Mouse (Mus musculus) MN1 (cell line): ENCODE measurements around the gene Mitf.

Experiments
- DNase-seq: peaks from one replicate; pipeline ENCODE4 v3.0.0-alpha.2; 2016; ENCODE audit warnings: low spot score

Mitf gene

DNA sequence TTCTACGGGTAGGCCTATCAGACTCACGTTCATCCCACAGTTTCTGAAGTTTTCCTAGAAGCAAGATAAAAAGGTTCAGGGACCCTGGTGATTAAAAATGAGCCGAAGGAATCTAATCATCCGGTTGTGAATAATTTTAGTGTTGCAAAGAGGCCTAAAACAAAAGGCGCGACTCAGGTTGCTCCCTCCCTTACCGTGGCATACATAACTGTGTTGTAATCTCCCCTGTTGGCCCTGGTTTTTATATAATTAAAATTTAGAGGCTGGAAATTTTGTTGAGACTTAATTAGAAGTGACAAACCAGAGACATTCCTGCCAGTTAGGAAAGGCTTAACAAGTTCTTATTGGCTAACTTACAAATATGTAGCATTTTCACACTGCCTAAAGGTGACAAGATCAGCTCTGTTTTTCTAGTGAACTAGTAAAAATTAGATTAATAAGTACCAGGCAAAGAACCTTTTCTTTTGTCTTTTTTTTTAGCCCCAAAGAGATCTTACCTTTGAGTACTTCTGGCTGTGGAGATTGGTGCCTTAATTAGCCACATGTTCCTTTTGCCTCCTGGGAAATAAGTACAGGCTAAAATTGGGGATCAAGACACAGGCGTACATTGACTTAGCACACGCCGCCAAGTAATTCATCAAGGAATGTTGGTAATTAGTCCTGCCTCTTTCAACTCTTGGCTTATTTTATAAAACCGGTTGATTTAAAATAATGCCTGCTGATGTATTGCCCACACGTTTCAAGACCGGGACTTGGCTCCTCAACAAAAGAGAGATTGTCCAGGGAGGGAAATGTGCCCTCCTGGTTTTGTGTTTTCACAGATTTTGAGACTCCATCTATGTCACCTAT is 143.4 kb downstream of the Mitf start:
- no peak for DNase-seq

DNA sequence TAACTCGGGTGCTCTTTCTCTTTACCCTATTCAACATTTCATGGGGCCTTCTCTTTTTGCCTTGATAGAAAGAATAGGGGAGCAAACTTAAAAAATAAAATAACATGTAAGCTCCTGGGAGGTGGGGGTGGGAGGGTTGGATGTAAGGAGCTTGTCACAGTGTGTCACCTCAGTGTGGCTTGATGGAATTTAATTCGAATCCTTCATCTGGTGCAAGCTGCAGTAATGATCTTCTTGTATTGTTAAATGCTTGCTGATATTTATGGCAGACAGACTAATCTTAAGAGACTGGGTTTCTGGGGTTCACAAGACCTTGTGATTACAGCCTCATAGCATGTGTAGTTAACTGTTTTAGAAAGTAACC is 144.0 kb downstream of the Mitf start:
- DNase-seq: no peak

DNA sequence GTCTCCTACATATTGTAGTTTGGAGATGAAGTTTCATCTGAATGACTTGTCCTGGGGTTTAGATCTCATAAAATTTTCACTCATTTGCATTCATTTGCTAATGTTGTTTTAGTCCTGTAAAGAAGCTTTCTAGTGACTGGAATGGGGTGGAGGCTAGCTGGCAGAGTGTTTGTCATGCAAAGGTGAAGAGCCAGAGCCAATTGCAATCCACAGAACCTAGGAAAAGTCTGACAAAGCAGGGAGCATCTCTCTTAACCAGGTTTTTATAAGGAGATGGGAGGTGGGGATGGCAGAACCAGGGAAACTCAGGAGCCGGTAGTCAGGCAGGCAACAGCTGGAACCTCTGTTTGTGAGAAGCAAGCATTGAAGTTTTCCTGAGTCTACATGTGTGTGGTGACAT is 144.9 kb downstream of the Mitf start:
- no peak for DNase-seq

DNA sequence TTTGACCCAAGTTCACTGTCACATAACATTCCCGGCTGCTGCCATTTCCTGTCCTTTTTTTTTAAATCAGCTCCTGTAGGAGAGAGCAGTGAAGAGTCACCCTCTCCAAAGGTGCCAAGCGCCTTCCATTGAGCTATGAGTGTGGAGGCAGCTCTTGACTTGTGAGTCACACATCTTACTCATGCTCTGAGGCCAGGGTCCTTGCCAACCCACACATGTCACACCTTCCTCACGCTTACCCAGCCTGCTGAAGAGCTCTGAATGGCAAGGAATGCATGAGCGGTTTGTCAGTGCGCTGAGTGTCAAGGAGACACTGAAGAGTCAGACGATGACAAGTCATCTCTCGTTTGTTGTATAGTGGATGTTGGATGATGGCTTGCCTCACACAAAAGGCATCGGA is 146.0 kb downstream of the Mitf start:
- DNase-seq: peak; percentile 34

DNA sequence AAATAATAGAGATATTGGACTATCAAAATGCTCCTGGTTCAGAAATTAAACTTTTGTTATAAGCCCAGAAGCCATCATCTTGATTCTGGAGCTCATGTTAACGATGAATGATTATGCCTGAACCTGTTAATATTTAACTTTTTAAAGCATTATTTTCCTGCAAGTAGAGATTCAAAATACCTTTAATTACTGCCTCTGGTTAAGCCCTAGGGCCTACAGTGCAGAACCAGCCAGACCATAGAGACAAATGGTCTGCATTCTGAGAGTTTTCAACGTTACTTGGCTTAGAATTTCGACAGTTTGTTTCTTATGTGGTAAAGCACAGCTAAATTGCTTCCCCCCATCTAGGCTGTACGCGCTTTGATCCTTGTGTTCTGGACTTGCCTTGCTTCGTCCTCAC is 149.3 kb downstream of the Mitf start:
- DNase-seq: no peak

DNA sequence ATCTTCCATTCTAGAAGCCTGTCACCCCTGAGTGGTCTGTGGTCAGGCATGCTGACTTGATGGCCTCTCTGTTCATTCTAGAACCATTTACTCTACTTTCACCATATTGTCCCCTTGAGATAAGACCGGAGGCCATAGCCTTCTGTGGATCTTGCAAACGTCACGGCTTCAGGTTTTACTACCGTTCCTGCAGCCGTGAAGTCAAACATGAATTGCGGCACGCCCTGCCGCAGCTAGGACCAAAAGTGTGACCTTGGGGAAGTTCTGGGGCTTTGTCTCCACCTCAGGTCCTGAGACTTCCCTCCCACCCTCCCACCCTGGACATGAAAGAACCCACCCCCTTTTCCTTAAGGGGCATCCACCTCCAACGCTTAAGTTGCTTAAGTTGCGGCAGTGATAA is 149.8 kb downstream of the Mitf start:
- no peak for DNase-seq

DNA sequence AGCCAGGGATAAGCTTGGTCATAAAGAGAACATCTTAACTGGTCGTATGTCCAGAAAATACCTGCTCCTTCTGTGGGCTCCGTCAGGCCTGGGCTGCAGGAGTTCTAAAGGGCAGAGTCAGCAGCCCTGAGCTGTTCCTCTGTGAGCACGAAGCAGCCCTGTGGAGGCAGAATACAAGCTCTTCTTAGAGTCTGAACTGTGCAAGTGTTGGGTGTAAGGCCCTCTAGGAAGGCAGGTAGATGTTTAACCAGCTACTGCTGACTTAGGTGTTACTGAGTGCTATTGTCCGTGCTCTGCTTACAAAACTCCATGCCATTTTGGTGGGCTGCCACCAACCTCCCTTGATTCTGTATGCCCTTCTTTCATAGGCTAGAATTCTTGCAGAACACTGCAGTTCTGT is 151.4 kb downstream of the Mitf start:
- DNase-seq: no peak

DNA sequence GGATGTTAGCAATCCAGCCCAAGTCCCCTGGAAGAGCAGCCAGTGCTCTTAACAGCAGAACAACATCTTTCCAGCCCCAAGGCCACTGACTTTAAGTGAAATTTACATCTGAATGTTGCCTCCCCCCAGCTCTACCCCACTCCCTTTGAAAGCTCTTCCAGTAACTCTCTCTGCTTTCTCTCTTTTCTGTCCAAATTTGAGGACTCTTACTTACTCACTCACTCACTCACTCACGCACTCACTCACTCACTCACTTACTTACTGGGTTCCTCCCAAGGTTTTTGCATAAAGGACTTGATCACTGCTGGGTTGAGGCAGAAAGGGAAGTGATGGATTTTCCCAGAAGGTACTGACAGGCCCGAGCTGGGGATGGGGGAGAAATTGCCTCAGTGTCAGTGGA is 154.9 kb downstream of the Mitf start:
- DNase-seq: no peak

DNA sequence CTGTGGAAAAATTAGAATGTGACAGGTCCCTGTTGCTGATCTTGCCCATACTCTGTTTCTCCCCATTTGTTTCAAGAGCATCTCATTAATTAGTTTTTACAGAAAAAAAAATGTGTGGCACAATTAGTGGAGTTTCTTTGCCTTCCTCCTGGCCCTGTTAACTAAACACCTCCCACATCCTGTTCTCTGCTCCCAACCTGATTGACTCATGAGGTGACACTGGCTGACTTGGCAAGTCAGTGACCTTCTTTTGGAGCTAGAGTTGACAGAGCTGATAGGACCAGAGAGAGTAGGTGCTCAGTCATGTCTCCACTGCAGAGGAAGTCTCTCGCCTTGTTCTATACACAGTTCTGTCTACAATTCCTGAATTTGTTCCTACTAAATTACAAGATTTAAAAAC is 155.5 kb downstream of the Mitf start:
- DNase-seq: no peak

DNA sequence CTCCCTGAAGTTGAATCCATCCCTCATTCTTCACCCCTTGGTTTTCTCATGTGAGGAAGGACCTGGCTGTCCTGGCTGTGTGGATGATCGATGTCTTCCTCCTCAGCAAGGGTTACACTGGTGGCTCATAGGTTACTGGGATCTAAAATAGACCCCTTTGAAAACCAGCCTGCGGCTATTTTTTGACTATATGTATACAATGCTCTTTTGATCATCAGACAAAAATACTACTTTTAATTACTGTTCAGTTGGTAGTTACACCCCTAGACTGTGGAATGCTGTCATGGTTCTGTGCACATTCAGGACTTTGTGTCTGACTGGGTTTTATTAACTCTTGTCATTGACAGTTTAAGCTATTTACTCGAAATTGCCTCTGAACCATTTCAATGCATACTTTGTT is 157.9 kb downstream of the Mitf start:
- DNase-seq: no peak

DNA sequence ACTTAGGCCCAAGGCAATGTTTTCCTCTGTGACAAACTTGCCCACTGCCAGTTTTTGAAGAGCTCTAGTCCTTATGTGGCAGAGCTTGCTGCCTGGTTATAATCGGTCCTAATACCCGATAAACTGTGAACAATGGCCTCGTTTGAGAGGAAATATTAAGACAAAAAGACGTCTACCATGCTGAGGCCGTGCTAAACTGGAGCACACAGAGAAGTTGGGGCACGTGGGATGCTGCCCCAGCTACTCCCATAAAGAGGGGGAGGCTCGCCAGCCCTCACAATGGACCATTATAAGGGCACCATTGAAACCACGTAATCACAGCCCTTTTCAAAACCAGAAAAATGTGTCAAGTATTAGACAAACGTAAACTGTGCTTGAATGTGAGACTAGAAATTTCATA is 174.8 kb downstream of the Mitf start:
- DNase-seq: no peak

DNA sequence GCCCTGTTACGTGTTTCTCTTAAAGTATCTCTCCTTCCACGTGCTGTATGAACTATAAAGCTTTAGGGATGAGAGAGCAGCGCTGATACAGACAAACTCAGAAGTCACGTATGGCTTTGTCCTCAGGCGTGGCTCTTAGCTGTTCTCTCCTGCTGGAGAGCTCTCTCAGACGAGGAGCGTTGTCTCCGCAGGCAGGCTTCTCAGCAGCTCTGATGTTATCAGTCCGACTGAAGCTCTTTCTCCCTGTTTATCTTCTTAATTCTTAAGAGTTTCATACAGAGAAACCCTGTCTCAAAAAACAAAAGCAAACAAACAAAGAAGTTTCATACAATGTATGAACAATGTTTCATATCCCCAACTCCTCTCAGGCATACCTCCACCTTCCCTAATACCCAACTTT is 178.8 kb downstream of the Mitf start:
- no peak for DNase-seq

DNA sequence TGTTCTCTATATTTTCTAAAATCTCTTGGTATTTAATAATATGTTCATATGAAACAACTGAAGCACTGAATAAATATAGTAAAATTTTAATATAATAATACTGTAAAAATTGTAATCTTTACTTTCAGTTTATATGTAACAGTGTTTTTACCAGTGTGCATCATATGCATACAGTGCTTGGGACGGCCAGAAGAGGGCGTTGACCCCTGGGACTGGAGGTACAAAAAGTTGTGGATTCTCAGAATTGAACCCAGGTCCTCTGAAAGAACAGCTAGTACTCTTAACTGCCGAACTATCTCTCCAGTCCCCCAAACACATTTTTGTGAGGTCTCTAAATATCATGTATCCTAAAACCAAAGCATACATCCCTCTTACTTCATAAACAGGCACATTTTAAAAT is 179.6 kb downstream of the Mitf start:
- no peak for DNase-seq

DNA sequence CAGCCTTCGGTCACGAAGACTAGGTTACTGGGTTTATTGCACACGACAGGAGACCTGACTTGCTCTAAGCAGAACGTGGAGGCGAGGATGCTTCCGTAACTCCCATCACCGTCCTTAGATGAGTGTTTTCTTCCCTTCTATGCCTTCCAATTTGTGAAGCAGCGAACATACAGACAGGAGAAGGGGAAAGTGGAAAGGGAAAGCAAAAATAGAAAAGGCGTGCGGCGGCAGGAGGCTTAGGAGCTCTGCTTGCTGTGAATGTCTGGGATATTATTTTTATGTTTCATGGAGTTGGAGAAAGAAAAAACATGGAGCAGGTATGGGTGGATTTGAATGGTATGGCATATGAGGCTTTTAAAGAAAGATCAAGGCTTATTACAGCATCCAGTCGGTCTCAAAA is 186.7 kb downstream of the Mitf start:
- DNase-seq: no peak

DNA sequence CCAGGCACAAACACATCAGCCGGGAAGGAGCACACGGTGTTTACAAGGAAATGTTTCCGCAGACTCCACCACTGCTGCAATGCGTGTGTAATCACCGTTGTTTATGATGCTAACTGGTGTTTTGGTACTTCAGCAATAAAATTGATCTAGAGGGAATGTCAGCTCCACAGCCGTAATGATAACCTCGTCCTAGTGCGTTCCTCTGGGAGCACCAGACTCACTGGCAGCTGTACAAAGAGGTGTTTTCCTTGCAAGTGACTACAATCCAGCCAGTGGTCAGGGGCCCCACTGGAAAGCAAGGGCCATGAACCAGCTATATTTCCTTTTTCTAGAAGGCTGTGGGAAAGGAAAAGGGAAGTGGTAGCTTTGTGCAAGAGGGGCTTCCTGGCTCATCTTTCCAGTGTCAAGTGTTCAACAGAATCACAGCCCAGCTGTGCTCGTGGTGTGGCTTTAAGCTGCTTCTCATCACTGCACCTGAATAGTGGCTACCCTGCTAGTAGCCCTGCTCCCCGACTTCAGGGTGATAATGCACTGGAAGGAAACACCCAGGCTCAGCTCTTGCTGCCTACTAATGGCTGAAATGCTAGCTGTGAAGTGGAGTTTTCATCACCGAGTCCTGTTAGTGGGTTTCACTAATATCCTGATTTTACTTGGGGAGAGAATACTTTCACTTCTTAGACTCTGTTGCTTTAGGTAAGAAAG is 188.9 kb downstream of the Mitf start:
- no peak for DNase-seq

DNA sequence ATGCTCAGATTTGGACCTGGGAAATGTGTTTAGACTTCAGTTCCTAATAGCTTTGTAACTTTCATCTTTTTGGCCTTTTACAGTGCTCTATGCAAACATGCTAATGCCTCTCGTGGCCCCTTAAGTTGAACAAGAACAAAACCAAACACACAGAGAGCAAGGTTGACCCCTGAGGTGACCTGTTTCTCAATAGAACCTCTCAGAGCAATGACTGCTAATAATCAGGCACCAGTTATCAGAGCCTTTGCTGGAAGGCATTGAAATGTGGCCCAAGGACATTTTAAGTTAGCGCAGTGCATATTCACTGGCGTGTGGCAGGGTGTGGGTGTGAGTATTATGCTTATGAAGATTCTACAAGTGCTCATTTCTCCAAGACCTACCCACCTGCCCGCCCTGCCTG is 194.7 kb downstream of the Mitf start:
- DNase-seq: no peak

DNA sequence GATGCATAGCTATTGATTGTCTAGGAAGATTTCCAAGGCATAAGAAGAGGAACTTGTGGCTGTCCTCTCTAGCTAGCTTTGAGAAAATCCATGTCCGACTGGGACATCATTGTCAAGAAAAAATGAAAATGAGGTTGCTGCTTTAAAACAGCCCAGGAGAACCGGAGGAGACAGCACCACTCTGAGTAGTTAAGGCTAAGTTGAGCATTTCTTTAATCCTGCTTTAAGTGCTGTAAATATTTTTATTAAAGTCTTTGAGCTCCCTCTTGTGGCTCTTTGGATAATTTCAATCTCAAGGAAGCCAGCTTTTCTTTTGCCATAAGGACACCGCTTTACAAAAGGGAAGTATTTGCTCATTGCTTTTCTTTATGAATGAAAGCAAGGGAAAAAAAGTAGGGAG is 196.3 kb downstream of the Mitf start:
- peak; percentile 84 for DNase-seq

DNA sequence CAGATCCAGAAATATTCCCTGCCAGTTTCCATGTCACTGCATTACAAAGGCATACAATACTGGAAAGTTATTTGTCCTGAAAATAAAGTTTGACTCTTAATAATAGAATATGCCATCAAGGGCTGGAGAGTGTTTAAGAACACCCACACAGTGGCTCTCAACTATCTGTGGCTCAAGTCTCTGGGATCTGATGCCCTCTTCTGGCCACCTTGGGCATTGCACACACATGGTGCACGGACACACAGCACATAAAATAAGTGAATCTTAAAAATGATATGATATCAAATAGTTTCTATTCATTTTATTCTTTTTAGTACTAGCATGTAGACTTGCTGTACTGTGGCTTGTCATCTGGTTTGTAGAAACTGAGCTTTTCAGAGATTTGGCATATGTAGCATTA is 198.7 kb downstream of the Mitf start:
- no peak for DNase-seq

DNA sequence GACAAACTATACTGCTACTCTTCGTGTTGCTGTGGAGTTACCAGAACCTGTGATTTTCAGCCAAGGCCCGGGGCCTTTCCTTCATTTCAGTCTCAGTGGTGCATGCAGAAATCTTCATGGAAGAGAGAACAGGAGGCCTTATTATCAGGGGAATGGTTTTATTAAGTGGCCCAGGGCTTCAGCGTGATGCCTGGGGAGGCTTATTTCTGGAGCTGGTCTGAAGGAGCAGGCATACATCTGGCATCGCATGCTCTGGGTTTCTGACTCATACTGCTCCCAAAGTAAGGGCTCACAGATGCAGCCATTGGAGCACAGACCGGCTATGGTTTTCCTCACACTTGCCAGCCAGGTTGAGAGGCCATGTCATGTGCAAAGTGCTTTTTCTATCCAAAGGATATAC is 208.2 kb downstream of the Mitf start:
- DNase-seq: peak; percentile 85

DNA sequence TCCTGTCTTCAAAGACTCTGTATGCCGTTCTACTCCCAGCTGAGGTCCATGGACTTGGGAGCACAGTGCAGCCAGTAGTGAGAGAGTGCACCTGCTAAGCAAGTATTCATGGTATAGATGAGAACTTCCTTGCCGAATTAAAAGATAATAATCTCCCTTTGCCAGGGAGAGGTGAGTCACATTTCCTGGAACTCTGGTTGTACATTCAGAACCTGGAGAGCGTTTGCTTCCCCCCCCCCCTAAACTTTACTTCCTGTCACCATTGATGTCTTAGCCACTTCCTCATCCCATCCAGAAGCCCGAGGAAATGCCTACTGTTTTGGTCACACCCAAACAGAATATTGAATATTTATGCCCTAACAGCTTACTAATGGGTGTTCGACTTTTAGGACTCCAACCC is 209.0 kb downstream of the Mitf start:
- no peak for DNase-seq

DNA sequence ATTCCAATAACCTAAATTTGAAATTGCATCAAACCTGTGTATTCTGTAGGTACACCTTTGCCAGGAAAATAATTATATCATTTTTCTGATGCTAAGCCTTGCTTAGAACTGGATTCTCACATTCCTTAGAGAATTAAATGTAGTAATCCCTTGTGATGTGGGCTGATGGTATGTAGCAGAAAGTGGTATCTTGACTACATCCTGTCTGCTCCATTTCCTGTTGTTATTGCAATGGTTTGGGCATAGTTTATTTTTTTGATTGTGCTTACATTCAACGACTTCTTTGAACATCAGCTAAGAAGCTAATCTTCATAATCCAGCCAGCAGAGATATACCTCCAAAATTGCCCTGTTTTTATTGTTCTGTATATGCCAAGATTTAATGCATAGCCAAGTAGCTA is 217.0 kb downstream of the Mitf start:
- DNase-seq: no peak

DNA sequence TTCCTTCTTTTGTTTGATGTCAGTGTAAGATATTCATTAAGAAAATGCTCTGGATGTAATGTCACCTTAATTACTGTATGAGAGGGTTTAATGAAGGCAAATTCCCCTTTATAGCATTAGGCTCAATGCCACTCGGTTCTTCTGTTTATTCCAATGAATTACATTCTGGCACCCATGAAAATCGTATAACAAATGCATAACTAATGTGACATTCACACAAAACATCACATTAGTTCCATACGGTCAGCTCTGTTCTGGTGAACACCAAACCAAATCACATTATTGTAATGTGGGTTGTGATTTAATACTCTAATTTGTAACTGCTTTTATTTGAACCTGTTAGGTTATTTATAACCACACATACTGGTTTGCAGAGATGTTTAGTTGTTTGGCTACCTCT is 231.7 kb downstream of the Mitf start:
- no peak for DNase-seq

DNA sequence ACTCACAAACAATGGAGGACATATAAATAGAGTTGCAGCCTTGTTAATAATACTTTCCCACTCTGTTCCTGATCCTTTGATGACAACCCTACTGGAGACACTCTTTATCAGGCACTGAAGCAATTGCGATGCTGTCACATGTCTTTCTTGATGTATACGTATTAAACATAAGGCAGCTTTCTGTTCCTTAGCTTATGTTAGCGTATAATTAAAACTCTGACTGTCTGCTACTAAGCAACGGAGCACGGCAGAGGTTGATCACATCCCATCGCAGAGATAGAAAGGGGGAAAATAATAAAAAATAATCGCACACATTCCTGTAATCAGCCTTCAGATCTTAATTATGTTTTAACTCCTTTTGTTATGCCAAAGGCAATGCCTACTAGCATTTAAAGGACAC is 234.9 kb downstream of the Mitf start:
- no peak for DNase-seq
